Mouse (Mus musculus): Measurements from ENCODE around the gene Rrp1b. TPM values are rescaled to one million over a fixed set of nuclear protein-coding genes. Genes with fewer than 3 reads are reported as not detected.
"Not testable (repeated sequence)": the region's sequence is repeated elsewhere in the genome, so short reads cannot be mapped to it uniquely, and the experiment has no call there.

Rrp1b gene
- polyA plus RNA-seq, 1 experiment from 2014 or later: 44.7 TPM

GRCm38 (mm10) chr17:32092895-32093294 lies 57.0 kb downstream of the Rrp1b start:
- Histone ChIP-seq H3K9ac (replicated peaks) (no peak overlapping the region), H3K4me3 (replicated peaks) (no peak overlapping the region), H3K4me1 (replicated peaks) (peaks cover 15% of the 10 kb centered on the region), H3K9me3 (no peaks in the 10 kb centered on the region), H3K27me3 (peaks cover 5% of the 10 kb centered on the region; the same call in 1 of the 2 replicates), H3K36me3 (no peaks in the 10 kb centered on the region), H3K27ac (no peak overlapping the region), H3K4me2 (replicated peaks) (no peak overlapping the region)
- 80% methylated on average over 5 of the region's 5 CpGs for WGBS
- ATAC-seq: no peak

GRCm38 (mm10) chr17:32097676-32098075 lies 61.8 kb downstream of the Rrp1b start:
- no peak for ATAC-seq
- Histone ChIP-seq H3K9ac (replicated peaks) (no peak overlapping the region), H3K27me3 (peaks cover 33% of the 10 kb centered on the region), H3K4me1 (replicated peaks) (peaks cover 11% of the 10 kb centered on the region), H3K9me3 (no peaks in the 10 kb centered on the region), H3K27ac (no peak overlapping the region), H3K36me3 (no peaks in the 10 kb centered on the region), H3K4me2 (replicated peaks) (no peak overlapping the region), H3K4me3 (replicated peaks) (no peak overlapping the region)
- 63% methylated on average over 1 of the region's 1 CpGs for WGBS

- not testable (repeated sequence) for H3K9me3 ChIP-seq
These were observed 63.0 kb downstream of the Rrp1b start for GRCm38 (mm10) chr17:32098905-32099304.

GRCm38 (mm10) chr17:32099574-32099942 lies 63.7 kb downstream of the Rrp1b start:
- Histone ChIP-seq H3K4me1 (replicated peaks) (peaks cover 11% of the 10 kb centered on the region), H3K9ac (replicated peaks) (peak overlapping the region; percentile 66; the same call in 1 of the 2 replicates), H3K4me2 (replicated peaks) (peak overlapping the region; percentile 86), H3K9me3 (no peaks in the 10 kb centered on the region), H3K27ac (no peak overlapping the region), H3K27me3 (peaks cover 34% of the 10 kb centered on the region), H3K36me3 (no peaks in the 10 kb centered on the region), H3K4me3 (replicated peaks) (peak overlapping the region; percentile 49)
- ATAC-seq: no peak; the same call in 1 of the 2 replicates
- WGBS: 29% methylated on average over 8 of the region's 8 CpGs

More at GRCm38 (mm10) chr17:32098905-32099304, 63.0 kb downstream of the Rrp1b start:
- not testable (repeated sequence) for H3K4me2 ChIP-seq (replicated peaks); H3K27ac ChIP-seq; H3K9ac ChIP-seq (replicated peaks); H3K4me3 ChIP-seq (replicated peaks); ATAC-seq; H3K36me3 ChIP-seq
- H3K4me1 ChIP-seq (replicated peaks): peaks cover 11% of the 10 kb centered on the region
- WGBS: 92% methylated on average over 5 of the region's 6 CpGs
- H3K27me3 ChIP-seq: peaks cover 34% of the 10 kb centered on the region

GRCm38 (mm10) chr17:32099943-32100586 lies 64.2 kb downstream of the Rrp1b start:
- 2% methylated on average over 44 of the region's 44 CpGs for WGBS

GRCm38 (mm10) chr17:32103054-32103453 lies 67.2 kb downstream of the Rrp1b start:
- H3K36me3 ChIP-seq: no peaks in the 10 kb centered on the region
- WGBS: 25% methylated on average over 4 of the region's 4 CpGs
- peaks cover 29% of the 10 kb centered on the region for H3K27me3 ChIP-seq
- H3K9me3 ChIP-seq: no peaks in the 10 kb centered on the region
- no peak overlapping the region for H3K9ac ChIP-seq (replicated peaks)
- no peak overlapping the region for H3K27ac ChIP-seq
- ATAC-seq: no peak
- no peak overlapping the region for H3K4me2 ChIP-seq (replicated peaks)
- H3K4me3 ChIP-seq (replicated peaks): no peak overlapping the region
- H3K4me1 ChIP-seq (replicated peaks): peaks cover 11% of the 10 kb centered on the region

More at GRCm38 (mm10) chr17:32099943-32100586, 64.2 kb downstream of the Rrp1b start:
- Histone ChIP-seq H3K4me3 (replicated peaks) (peak overlapping the region; percentile 49), H3K9ac (replicated peaks) (peak overlapping the region; percentile 66), H3K36me3 (no peaks in the 10 kb centered on the region), H3K9me3 (no peaks in the 10 kb centered on the region), H3K27ac (no peak overlapping the region), H3K4me1 (replicated peaks) (peaks cover 11% of the 10 kb centered on the region), H3K4me2 (replicated peaks) (peak overlapping the region; percentile 86), H3K27me3 (peaks cover 34% of the 10 kb centered on the region)
- ATAC-seq: peak; percentile 90

GRCm38 (mm10) chr17:32106358-32106757 lies 70.5 kb downstream of the Rrp1b start:
- no peaks in the 10 kb centered on the region for H3K9me3 ChIP-seq
- 69% methylated on average over 2 of the region's 2 CpGs for WGBS
- H3K27ac ChIP-seq: no peak overlapping the region
- H3K4me1 ChIP-seq (replicated peaks): no peaks in the 10 kb centered on the region
- ATAC-seq: no peak
- H3K27me3 ChIP-seq: peaks cover 12% of the 10 kb centered on the region
- no peak overlapping the region for H3K9ac ChIP-seq (replicated peaks)
- H3K4me3 ChIP-seq (replicated peaks): no peak overlapping the region
- no peak overlapping the region for H3K4me2 ChIP-seq (replicated peaks)
- no peaks in the 10 kb centered on the region for H3K36me3 ChIP-seq

- H3K9me3 ChIP-seq: no peaks in the 10 kb centered on the region
- no peak overlapping the region for H3K27ac ChIP-seq
- H3K36me3 ChIP-seq: no peaks in the 10 kb centered on the region
- H3K4me1 ChIP-seq (replicated peaks): 0 out of 2 replicates have a peak, but pooled peaks cover under 1% of the 10 kb centered on the region
- H3K4me2 ChIP-seq (replicated peaks): no peak overlapping the region
- no peak for ATAC-seq
- H3K9ac ChIP-seq (replicated peaks): no peak overlapping the region
- peaks cover 2% of the 10 kb centered on the region for H3K27me3 ChIP-seq
- H3K4me3 ChIP-seq (replicated peaks): no peak overlapping the region
- WGBS: 68% methylated on average over 5 of the region's 5 CpGs
These were observed 72.0 kb downstream of the Rrp1b start for GRCm38 (mm10) chr17:32107877-32108276.

GRCm38 (mm10) chr17:32108320-32109011 lies 72.6 kb downstream of the Rrp1b start:
- 80% methylated on average over 5 of the region's 5 CpGs for WGBS
- not testable (repeated sequence) for ATAC-seq

GRCm38 (mm10) chr17:32109201-32109940 lies 73.5 kb downstream of the Rrp1b start:
- H3K4me3 ChIP-seq (replicated peaks): no peak overlapping the region
- 68% methylated on average over 6 of the region's 6 CpGs for WGBS
- no peak for ATAC-seq
- H3K27ac ChIP-seq: no peak overlapping the region
- no peak overlapping the region for H3K9ac ChIP-seq (replicated peaks)
- H3K9me3 ChIP-seq: no peaks in the 10 kb centered on the region
- no peaks in the 10 kb centered on the region for H3K36me3 ChIP-seq
- peaks cover 16% of the 10 kb centered on the region for H3K4me1 ChIP-seq (replicated peaks)
- no peak overlapping the region for H3K4me2 ChIP-seq (replicated peaks)
- peaks cover 14% of the 10 kb centered on the region for H3K27me3 ChIP-seq

More at GRCm38 (mm10) chr17:32108320-32109011, 72.6 kb downstream of the Rrp1b start:
- not testable (repeated sequence) for H3K9me3 ChIP-seq; H3K36me3 ChIP-seq; H3K4me1 ChIP-seq (replicated peaks); H3K4me3 ChIP-seq (replicated peaks); H3K27ac ChIP-seq; H3K9ac ChIP-seq (replicated peaks); H3K4me2 ChIP-seq (replicated peaks); H3K27me3 ChIP-seq

- Histone ChIP-seq H3K36me3 (no peaks in the 10 kb centered on the region), H3K4me2 (replicated peaks) (no peak overlapping the region), H3K27me3 (peaks cover 19% of the 10 kb centered on the region), H3K4me1 (replicated peaks) (peaks cover 18% of the 10 kb centered on the region), H3K27ac (no peak overlapping the region), H3K9me3 (no peaks in the 10 kb centered on the region), H3K4me3 (replicated peaks) (no peak overlapping the region), H3K9ac (replicated peaks) (no peak overlapping the region)
- 68% methylated on average over 2 of the region's 2 CpGs for WGBS
- ATAC-seq: no peak
These were observed 74.5 kb downstream of the Rrp1b start for GRCm38 (mm10) chr17:32110424-32110823.

Measured in midbrain, embryonic 13.5 days (tissue).